Mouse (Mus musculus) forebrain, embryonic 15.5 days (tissue): ENCODE measurements around the gene Tenm4. TPM values are rescaled to one million over a fixed set of nuclear protein-coding genes. Genes with fewer than 3 reads are reported as not detected.

Source experiments
- ATAC-seq: fragments of 200-750 bp; cut with Nextera tagmentation; replicated peaks from 2 replicates; pipeline ENCODE4 v1.8.0; 2017; ENCODE audit warnings: mild to moderate bottlenecking, moderate TSS enrichment, moderate library complexity
- H3K27ac ChIP-seq: fragments of 300-500 bp; sonication (generic); replicated peaks from 2 replicates; pipeline ENCODE4 v1.5.1; 2015; ENCODE audit warnings: mild to moderate bottlenecking, inconsistent platforms
- H3K27me3 ChIP-seq: fragments of 300-500 bp; sonication (generic); 2 replicates; pipeline ENCODE4 v1.6.1; 2015; ENCODE audit warnings: inconsistent platforms
- H3K36me3 ChIP-seq: fragments of 300-500 bp; sonication (generic); 2 replicates; pipeline ENCODE4 v1.6.1; 2015; ENCODE audit warnings: mild to moderate bottlenecking, inconsistent platforms
- H3K4me1 ChIP-seq: fragments of 300-500 bp; sonication (generic); 2 replicates; pipeline ENCODE4 v1.6.1; 2015; ENCODE audit warnings: inconsistent platforms
- H3K4me2 ChIP-seq: fragments of 300-500 bp; sonication (generic); replicated peaks from 2 replicates; pipeline ENCODE4 v1.6.1; 2015; ENCODE audit warnings: mild to moderate bottlenecking, inconsistent platforms
- H3K4me3 ChIP-seq: fragments of 300-500 bp; sonication (generic); 2 replicates; pipeline ENCODE4 v1.5.1; 2015; ENCODE audit warnings: mild to moderate bottlenecking, inconsistent platforms
- H3K9ac ChIP-seq: fragments of 300-500 bp; sonication (generic); replicated peaks from 2 replicates; pipeline ENCODE4 v1.6.1; 2015; ENCODE audit warnings: mild to moderate bottlenecking, inconsistent platforms
- H3K9me3 ChIP-seq: fragments of 300-500 bp; sonication (generic); 2 replicates; pipeline ENCODE4 v1.6.1; 2016; ENCODE audit warnings: inconsistent platforms
- WGBS: fragments of 180-500 bp; shearing (Covaris S2); methylation state at CpG from one replicate; pipeline ENCODE4 v1.1.7; 2015; ENCODE audit warnings: mixed read lengths; 5-methylcytosine and 5-hydroxymethylcytosine counted together
- polyA plus RNA-seq: library from polyadenylated mRNA; unstranded; fragments of >200 nt; fragmentation: Nextera tagmentation; extraction: Ambion mirVana; gene quantifications from 2 replicates; pipeline ENCODE4 v1.2.1, GENCODE M21; 2015

Gene Tenm4
- polyA plus RNA-seq, 1 experiment from 2014 or later, result 103 TPM

DNA sequence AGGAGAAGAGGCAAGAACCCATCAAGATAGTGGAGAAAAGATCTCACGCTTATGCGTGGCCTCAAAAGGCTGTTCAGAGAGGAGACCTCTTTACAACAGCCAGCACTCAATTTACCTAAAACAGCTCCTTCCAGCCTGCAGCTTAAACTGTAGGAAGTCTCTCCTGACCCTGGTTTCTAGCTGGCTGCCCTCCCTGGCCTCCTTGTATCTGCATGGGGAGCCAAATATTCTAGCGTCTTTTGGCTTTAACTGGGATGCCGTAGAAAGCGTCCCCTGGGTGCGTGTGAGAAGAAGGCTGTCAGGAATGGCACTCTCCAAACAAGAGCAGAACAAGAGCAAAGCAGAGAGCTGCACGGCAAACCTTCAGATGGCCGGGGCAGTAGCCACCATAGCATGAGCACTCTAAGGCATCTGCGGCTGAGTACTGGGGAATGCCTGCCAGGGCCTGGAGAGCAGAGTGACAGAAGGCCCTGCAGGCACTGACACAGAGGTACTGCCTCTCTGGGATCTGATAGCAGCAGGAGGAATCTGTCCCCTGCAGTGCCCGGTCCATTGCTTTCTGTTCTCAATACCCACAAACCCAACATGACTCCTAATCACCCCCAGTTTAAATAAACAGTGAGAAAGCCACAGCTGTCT is 585.2 kb downstream of the Tenm4 start:
- H3K36me3 ChIP-seq, result no peaks in the 10 kb centered on the region
- H3K9ac ChIP-seq, result no peak overlapping the region
- H3K27me3 ChIP-seq, result no peaks in the 10 kb centered on the region
- H3K4me1 ChIP-seq, result peaks cover 41% of the 10 kb centered on the region
- H3K9me3 ChIP-seq, result no peaks in the 10 kb centered on the region
- no peak for ATAC-seq
- H3K4me2 ChIP-seq, result no peak overlapping the region
- WGBS, result 35% methylated on average over 10 of the region's 10 CpGs
- no peak overlapping the region for H3K4me3 ChIP-seq
- H3K27ac ChIP-seq, result peak overlapping the region; percentile 44

DNA sequence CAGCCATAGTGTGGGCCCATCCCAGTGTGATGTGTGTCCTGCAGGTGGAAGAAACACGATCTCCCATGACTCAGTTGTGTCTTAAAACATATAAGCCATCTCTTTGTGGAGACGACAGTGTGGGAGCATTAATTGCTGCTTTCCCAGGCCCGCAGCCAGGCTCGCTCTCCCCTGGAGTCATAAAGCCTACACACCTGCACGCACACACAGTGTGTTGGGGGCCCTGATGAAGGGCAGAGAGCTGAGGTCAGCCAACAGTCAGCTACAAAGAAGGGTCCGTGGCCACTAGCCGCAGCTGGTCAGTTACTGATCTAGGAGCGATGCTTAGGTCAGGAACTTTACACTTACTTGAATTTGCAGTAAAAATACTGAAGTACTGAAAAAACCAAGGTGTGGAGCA is 586.0 kb downstream of the Tenm4 start:
- H3K36me3 ChIP-seq, result no peaks in the 10 kb centered on the region
- no peak overlapping the region for H3K27ac ChIP-seq
- ATAC-seq, result no peak
- peaks cover 47% of the 10 kb centered on the region for H3K4me1 ChIP-seq
- no peak overlapping the region for H3K4me2 ChIP-seq
- H3K9ac ChIP-seq, result no peak overlapping the region
- whole genome bisulfite sequencing, result 71% methylated on average over 8 of the region's 8 CpGs
- no peaks in the 10 kb centered on the region for H3K27me3 ChIP-seq
- H3K4me3 ChIP-seq, result no peak overlapping the region
- H3K9me3 ChIP-seq, result no peaks in the 10 kb centered on the region

- Histone ChIP-seq H3K27me3 (no peaks in the 10 kb centered on the region), H3K9me3 (no peaks in the 10 kb centered on the region), H3K9ac (no peak overlapping the region), H3K4me1 (peaks cover 44% of the 10 kb centered on the region), H3K27ac (peak overlapping the region; percentile 72), H3K36me3 (no peaks in the 10 kb centered on the region), H3K4me2 (no peak overlapping the region), H3K4me3 (no peak overlapping the region)
- ATAC-seq, result peak; percentile 49
- WGBS, result 33% methylated on average over 6 of the region's 6 CpGs
These were observed 589.2 kb downstream of the Tenm4 start for GRCm38 (mm10) chr7:96760208-96760607.

- H3K27me3 ChIP-seq, result no peaks in the 10 kb centered on the region
- no peak overlapping the region for H3K4me2 ChIP-seq
- 20% methylated on average over 5 of the region's 5 CpGs for WGBS
- peaks cover 44% of the 10 kb centered on the region for H3K4me1 ChIP-seq
- no peaks in the 10 kb centered on the region for H3K36me3 ChIP-seq
- H3K9me3 ChIP-seq, result no peaks in the 10 kb centered on the region
- peak; percentile 60 for ATAC-seq
- no peak overlapping the region for H3K4me3 ChIP-seq
- H3K27ac ChIP-seq, result peak overlapping the region; percentile 72
- no peak overlapping the region for H3K9ac ChIP-seq
These were observed 590.1 kb downstream of the Tenm4 start for GRCm38 (mm10) chr7:96761151-96761550.

- Histone ChIP-seq H3K4me2 (no peak overlapping the region), H3K4me1 (peaks cover 37% of the 10 kb centered on the region), H3K27ac (peak overlapping the region; percentile 72), H3K36me3 (peaks cover 7% of the 10 kb centered on the region), H3K4me3 (no peak overlapping the region), H3K9ac (no peak overlapping the region), H3K27me3 (no peaks in the 10 kb centered on the region), H3K9me3 (no peaks in the 10 kb centered on the region)
- WGBS, result 26% methylated on average over 15 of the region's 15 CpGs
- peak; percentile 42 for ATAC-seq
These were observed 594.4 kb downstream of the Tenm4 start for GRCm38 (mm10) chr7:96765321-96765960.

GRCm38 (mm10) chr7:96767090-96767489 is 596.0 kb downstream of the Tenm4 start:
- H3K9ac ChIP-seq, result no peak overlapping the region
- H3K27me3 ChIP-seq, result no peaks in the 10 kb centered on the region
- no peak overlapping the region for H3K27ac ChIP-seq
- H3K36me3 ChIP-seq, result peaks cover 10% of the 10 kb centered on the region
- no peak overlapping the region for H3K4me3 ChIP-seq
- H3K4me1 ChIP-seq, result peaks cover 25% of the 10 kb centered on the region
- no peaks in the 10 kb centered on the region for H3K9me3 ChIP-seq
- H3K4me2 ChIP-seq, result no peak overlapping the region
- 70% methylated on average over 3 of the region's 3 CpGs for WGBS
- no peak for ATAC-seq

DNA sequence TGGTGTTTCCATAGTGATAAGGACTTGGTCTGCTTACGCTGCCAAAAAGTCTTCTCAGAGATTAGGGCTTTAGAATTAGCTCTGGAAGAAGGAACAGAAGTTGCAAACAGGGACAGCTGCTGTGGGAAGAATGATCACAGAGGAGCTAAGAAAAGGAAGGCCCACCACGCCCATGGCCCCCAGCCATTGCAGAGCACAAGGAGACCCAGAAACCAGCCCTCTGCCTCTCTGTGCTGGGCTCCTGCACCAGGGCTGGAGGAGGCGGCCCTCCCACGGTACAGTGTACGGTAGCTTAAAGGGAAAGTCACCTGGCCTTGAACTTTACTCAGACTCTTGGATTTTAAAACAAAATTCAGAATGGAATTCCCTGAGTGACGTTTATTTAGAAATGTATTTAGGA is 597.7 kb downstream of the Tenm4 start:
- no peak overlapping the region for H3K4me2 ChIP-seq
- H3K36me3 ChIP-seq, result peaks cover 15% of the 10 kb centered on the region
- H3K27me3 ChIP-seq, result no peaks in the 10 kb centered on the region
- ATAC-seq, result no peak
- H3K4me3 ChIP-seq, result no peak overlapping the region
- no peak overlapping the region for H3K27ac ChIP-seq
- H3K9ac ChIP-seq, result no peak overlapping the region
- no peaks in the 10 kb centered on the region for H3K9me3 ChIP-seq
- H3K4me1 ChIP-seq, result peaks cover 33% of the 10 kb centered on the region
- 94% methylated on average over 6 of the region's 6 CpGs for WGBS

DNA sequence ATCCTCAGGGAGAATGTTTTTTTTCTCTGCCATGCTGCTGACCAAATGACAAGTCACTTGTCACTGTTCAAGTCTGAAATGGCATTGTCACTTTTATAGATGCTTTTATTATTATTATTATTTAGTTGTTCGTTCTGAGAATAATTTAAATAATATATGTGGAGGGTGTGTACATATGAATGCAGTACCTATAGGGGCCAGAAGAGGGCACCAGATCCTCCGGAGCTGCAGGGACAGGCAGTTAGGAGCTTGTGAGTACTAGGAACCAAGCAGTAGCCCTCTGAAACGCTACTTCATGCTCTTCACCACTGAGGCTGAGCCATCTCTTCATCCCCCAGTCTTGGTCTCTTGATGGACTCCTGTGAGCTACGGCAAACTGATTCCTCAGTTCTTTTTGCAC is 598.7 kb downstream of the Tenm4 start:
- H3K9me3 ChIP-seq, result no peaks in the 10 kb centered on the region
- H3K9ac ChIP-seq, result no peak overlapping the region
- no peak for ATAC-seq
- no peak overlapping the region for H3K4me3 ChIP-seq
- H3K4me2 ChIP-seq, result no peak overlapping the region
- H3K27ac ChIP-seq, result no peak overlapping the region
- peaks cover 40% of the 10 kb centered on the region for H3K4me1 ChIP-seq
- H3K27me3 ChIP-seq, result no peaks in the 10 kb centered on the region
- peaks cover 15% of the 10 kb centered on the region for H3K36me3 ChIP-seq
- WGBS, result 75% methylated on average over 4 of the region's 4 CpGs

DNA sequence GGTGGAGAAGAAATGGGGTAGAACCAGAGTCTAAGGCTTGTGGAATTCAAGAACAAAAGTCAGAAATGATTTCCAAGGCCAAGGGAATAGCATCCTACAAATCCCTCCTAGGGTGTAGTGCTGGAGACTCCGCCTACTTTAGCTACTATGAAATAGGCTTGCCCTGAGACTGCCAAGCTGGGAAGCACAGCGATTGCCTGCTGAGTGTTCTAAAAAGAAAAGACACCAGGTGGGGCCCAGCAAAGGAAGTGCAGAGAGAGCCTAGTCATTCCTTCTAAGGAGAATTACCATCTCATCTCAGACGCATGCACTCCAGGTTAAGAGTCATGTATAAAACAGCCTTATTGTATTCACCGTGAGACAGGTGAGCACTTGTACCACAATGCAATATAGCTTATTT is 601.9 kb downstream of the Tenm4 start:
- WGBS, result 69% methylated on average over 4 of the region's 4 CpGs
- no peak overlapping the region for H3K4me2 ChIP-seq
- peaks cover 12% of the 10 kb centered on the region for H3K36me3 ChIP-seq
- no peak overlapping the region for H3K4me3 ChIP-seq
- H3K4me1 ChIP-seq, result peaks cover 33% of the 10 kb centered on the region
- H3K9ac ChIP-seq, result no peak overlapping the region
- 0 out of 2 replicates have a peak, but pooled peaks have one; percentile 1 for ATAC-seq
- H3K9me3 ChIP-seq, result no peaks in the 10 kb centered on the region
- H3K27me3 ChIP-seq, result no peaks in the 10 kb centered on the region
- peak overlapping the region; percentile 73 for H3K27ac ChIP-seq

GRCm38 (mm10) chr7:96773585-96774225 is 602.7 kb downstream of the Tenm4 start:
- 75% methylated on average over 17 of the region's 17 CpGs for WGBS
- peak; percentile 55 for ATAC-seq
- peaks cover 33% of the 10 kb centered on the region for H3K4me1 ChIP-seq
- no peak overlapping the region for H3K4me3 ChIP-seq
- no peaks in the 10 kb centered on the region for H3K9me3 ChIP-seq
- no peak overlapping the region for H3K4me2 ChIP-seq
- no peaks in the 10 kb centered on the region for H3K27me3 ChIP-seq
- H3K27ac ChIP-seq, result peak overlapping the region; percentile 73
- no peak overlapping the region for H3K9ac ChIP-seq
- peaks cover 14% of the 10 kb centered on the region; the same call in 1 of the 2 replicates for H3K36me3 ChIP-seq

DNA sequence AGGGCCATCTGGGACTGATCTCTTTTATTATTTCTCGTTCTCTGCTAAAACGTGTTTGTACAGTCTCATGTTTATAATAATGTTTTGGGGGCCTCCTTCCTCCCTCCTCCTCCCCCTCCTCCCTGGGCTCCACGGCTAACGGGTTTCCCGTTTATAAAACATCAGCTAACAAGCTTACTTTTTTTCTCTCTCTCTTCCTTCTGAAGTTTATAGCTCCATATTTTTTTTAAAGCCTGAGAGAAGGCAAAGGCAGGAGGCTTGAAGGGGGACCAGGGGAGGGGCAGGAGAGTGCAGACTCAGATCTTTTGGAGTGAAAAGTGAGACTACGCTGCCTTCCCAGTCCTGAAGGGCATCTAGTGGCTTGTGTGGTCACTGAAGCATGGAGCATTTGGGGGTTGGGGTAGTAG is 604.0 kb downstream of the Tenm4 start:
- H3K36me3 ChIP-seq, result peaks cover 15% of the 10 kb centered on the region; the same call in 1 of the 2 replicates
- peak overlapping the region; percentile 73 for H3K27ac ChIP-seq
- no peaks in the 10 kb centered on the region for H3K27me3 ChIP-seq
- no peak for ATAC-seq
- H3K9me3 ChIP-seq, result no peaks in the 10 kb centered on the region
- no peak overlapping the region for H3K9ac ChIP-seq
- H3K4me3 ChIP-seq, result no peak overlapping the region
- WGBS, result 20% methylated on average over 6 of the region's 6 CpGs
- no peak overlapping the region for H3K4me2 ChIP-seq
- H3K4me1 ChIP-seq, result peaks cover 33% of the 10 kb centered on the region

DNA sequence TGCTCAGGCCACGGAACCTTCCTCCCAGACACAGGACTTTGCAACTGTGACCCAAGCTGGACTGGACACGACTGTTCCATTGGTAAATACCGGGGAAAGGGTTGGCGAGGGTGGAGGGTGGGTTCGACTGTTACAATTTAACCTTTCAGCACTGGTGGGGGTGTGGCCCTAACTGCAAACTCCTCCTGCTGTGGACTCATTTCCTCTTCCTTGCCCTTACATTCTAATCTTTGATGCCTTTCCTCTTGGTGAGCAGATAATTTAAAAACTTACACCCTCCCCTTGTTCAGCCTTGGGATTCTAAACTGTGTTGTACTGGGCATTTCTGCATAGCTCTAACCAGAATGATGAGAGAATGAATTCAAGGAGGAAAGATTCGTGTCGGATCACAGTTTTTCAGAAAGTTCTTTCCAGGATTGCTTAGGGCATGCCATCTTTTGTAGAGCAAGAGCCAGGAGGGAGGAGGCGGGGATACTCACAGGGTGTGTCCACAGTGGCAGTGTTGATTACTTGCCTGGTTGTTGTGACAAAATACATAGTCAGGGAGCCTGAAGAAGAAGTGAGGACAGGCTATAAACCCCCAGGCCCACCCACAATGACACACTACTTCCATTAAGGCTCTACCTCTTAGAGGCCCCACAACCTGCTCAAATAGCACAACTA is 607.0 kb downstream of the Tenm4 start:
- H3K9me3 ChIP-seq, result no peaks in the 10 kb centered on the region
- no peaks in the 10 kb centered on the region for H3K27me3 ChIP-seq
- peaks cover 14% of the 10 kb centered on the region; the same call in 1 of the 2 replicates for H3K36me3 ChIP-seq
- WGBS, result 89% methylated on average over 8 of the region's 8 CpGs
- H3K27ac ChIP-seq, result no peak overlapping the region
- ATAC-seq, result no peak
- no peak overlapping the region for H3K4me2 ChIP-seq
- no peak overlapping the region for H3K9ac ChIP-seq
- H3K4me1 ChIP-seq, result peaks cover 33% of the 10 kb centered on the region
- H3K4me3 ChIP-seq, result no peak overlapping the region
